Mouse (Mus musculus): ENCODE data around the gene 4931429L15Rik.

DNA sequence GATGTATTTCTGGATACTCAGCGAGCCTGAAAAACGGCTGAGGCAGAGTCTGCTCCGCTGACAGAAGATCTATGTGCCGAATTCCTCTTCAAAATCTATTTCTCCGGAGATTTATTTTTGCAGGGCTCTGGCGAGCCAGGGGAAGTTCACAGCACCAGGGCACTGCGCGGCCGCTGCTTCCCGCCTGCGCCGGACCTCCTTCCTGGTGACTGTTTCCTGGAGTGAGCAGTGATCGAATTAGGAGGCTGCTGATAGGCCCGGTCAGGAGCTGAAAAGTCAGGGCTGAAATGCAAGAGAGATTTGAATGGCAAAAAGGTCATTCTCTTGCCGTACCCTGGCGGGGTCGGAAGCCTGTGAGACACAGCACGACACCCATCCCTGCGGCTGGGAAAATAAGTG, 9.5 kb upstream of the 4931429L15Rik start:
- TF ChIP-seq CTCF (IDR thresholded peaks at IDR 0.05; ENCODE audit: extremely low read depth, insufficient read depth, insufficient read length, insufficient replicate concordance) (no peak), POLR2A (IDR thresholded peaks at IDR 0.05; ENCODE audit: low read depth, low read length) (no peak)
